Mouse (Mus musculus): ENCODE results near the gene Mpv17l.
A peak's percentile ranks its signal among the peaks of the same experiment; 100 is the strongest.
"Not testable (repeated sequence)": the region's sequence is repeated elsewhere in the genome, so short reads cannot be mapped to it uniquely, and the experiment has no call there.

Gene Mpv17l

DNA sequence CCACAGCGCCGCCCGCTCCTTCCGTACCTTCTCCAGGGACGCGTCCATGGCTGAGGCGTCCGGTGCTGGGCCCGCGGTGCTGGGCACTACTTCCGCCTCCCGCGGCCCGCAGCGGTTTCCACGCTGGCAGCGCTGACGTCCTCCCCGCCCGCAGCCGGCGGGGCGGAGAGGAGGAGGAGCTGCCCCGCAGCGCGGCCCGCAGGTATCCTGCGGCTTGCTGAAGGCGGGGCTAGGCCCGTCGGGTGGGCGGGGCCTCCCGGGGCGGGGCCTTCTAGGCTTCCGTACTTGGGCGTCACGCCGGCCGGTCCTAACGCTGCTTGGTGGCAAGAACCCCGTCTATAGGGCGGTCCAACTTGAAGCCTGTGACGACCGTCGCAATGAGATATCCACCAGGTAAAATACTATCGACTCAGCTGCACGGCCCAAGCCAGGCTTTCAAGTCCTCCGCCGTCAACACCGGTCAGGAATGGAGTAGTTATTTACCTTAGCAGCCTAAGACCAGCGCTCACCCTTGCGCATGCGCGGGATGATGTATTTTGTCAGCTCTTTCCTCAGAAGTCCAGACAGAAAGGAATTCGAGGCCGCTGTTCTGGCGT is at the start of gene Mpv17l, which contains the start of gene Pdxdc1:
Gene Mpv17l (plus strand): TSS at position 274 of the 596 bp plus-strand sequence.
Gene Pdxdc1 (minus strand): TSS at position 244 of the 596 bp plus-strand sequence.
- Histone ChIP-seq H3K27me3 (ENCODE audit: insufficient read depth, low read length) (no peaks in the 10 kb centered on the region), H3K4me1 (replicated peaks; ENCODE audit: low read depth, low read length) (peaks cover 27% of the 10 kb centered on the region), H3K9me3 (ENCODE audit: low read length) (no peaks in the 10 kb centered on the region), H3K4me3 (replicated peaks; ENCODE audit: low read length) (peak within 1 kb of the TSS; percentile 99), H3K36me3 (ENCODE audit: insufficient read depth, low read length) (peaks cover 8% of the 10 kb centered on the region)
- TF ChIP-seq NANOG (IDR thresholded peaks at IDR 0.05; ENCODE audit: borderline replicate concordance, low read length) (no peak), CTCF (conservative IDR thresholded peaks at IDR 0.05; ENCODE audit: low read length) (no peak), POU5F1 (IDR thresholded peaks at IDR 0.05; ENCODE audit: borderline replicate concordance, low read length) (no peak)

DNA sequence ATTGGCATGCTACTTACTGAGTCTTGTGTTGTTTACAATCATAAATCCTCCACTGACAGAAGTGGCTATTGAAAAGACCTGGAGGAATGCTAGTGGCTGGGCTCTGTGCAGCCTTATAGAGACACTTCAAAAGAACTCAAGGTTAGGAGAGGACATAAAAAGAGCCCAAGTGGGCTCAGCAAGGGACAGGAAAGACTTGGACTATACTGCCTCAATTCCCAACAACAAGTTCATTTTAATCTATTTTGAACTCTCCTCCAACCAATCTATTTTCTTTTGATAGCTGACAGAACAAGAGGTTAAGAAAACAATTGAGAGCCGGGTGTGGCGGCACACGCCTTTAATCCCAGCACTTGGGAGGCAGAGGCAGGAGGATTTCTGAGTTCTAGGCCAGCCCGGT is 49.1 kb upstream of the Mpv17l start:
- TF ChIP-seq NANOG (IDR thresholded peaks at IDR 0.05; ENCODE audit: borderline replicate concordance, low read length) (no peak), CTCF (conservative IDR thresholded peaks at IDR 0.05; ENCODE audit: low read length) (no peak), POU5F1 (IDR thresholded peaks at IDR 0.05; ENCODE audit: borderline replicate concordance, low read length) (no peak)
- Histone ChIP-seq H3K36me3 (ENCODE audit: insufficient read depth, low read length) (peaks cover 48% of the 10 kb centered on the region), H3K4me3 (replicated peaks; ENCODE audit: low read length) (no peak overlapping the region), H3K27me3 (ENCODE audit: insufficient read depth, low read length) (no peaks in the 10 kb centered on the region), H3K9me3 (ENCODE audit: low read length) (no peaks in the 10 kb centered on the region), H3K4me1 (replicated peaks; ENCODE audit: low read depth, low read length) (peaks cover 11% of the 10 kb centered on the region)

DNA sequence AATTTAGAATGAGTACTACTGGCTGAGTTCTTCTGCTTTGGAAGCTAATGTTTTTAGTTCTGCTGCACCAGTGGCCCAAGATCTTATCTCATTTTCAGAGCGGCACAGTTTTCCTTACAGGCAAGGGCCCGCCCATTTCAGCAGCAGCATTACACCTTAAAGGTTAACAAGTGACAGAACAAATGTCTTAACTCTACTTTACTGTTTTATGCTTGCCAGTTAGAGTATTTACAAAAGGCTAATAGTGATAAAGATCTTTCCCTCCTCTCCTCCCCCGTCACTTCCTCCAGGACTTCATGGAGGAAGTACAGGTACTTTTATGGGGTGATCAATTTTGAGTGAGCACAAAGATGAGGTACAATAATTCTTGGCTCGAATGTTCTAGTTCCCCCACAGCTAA is 36.9 kb upstream of the Mpv17l start:
- Histone ChIP-seq H3K27me3 (ENCODE audit: insufficient read depth, low read length) (no peaks in the 10 kb centered on the region), H3K4me3 (replicated peaks; ENCODE audit: low read length) (no peak overlapping the region), H3K36me3 (ENCODE audit: insufficient read depth, low read length) (peaks cover 38% of the 10 kb centered on the region), H3K4me1 (replicated peaks; ENCODE audit: low read depth, low read length) (peaks cover 14% of the 10 kb centered on the region), H3K9me3 (ENCODE audit: low read length) (no peaks in the 10 kb centered on the region)
- TF ChIP-seq NANOG (IDR thresholded peaks at IDR 0.05; ENCODE audit: borderline replicate concordance, low read length), result no peak
- no peak for TF ChIP-seq POU5F1 (IDR thresholded peaks at IDR 0.05; ENCODE audit: borderline replicate concordance, low read length)
- TF ChIP-seq CTCF (conservative IDR thresholded peaks at IDR 0.05; ENCODE audit: low read length), result no peak

DNA sequence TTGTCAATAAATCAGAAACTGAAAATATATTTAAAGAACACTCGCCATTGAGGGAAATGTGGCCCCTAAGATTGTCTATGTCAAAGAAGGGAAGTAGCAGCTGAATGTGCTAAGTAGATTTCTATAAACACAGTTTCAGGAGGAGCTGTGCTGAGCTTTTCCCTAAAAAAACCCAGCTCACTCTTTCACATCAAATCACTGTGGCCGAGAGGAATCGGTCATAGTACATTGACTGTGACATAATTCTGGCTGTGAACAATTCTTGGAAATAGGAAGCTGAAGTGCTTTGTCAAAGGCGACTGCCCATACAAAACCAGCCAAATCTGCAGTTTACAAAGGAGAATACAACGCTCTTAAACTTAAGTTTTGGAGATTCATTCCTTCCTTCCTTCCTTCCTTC is 36.3 kb upstream of the Mpv17l start:
- no peak overlapping the region for H3K4me3 ChIP-seq (replicated peaks; ENCODE audit: low read length)
- H3K36me3 ChIP-seq (ENCODE audit: insufficient read depth, low read length), result peaks cover 40% of the 10 kb centered on the region
- H3K4me1 ChIP-seq (replicated peaks; ENCODE audit: low read depth, low read length), result peaks cover 9% of the 10 kb centered on the region
- H3K27me3 ChIP-seq (ENCODE audit: insufficient read depth, low read length), result no peaks in the 10 kb centered on the region
- TF ChIP-seq NANOG (IDR thresholded peaks at IDR 0.05; ENCODE audit: borderline replicate concordance, low read length) (no peak), POU5F1 (IDR thresholded peaks at IDR 0.05; ENCODE audit: borderline replicate concordance, low read length) (no peak), CTCF (conservative IDR thresholded peaks at IDR 0.05; ENCODE audit: low read length) (no peak)
- H3K9me3 ChIP-seq (ENCODE audit: low read length), result no peaks in the 10 kb centered on the region

DNA sequence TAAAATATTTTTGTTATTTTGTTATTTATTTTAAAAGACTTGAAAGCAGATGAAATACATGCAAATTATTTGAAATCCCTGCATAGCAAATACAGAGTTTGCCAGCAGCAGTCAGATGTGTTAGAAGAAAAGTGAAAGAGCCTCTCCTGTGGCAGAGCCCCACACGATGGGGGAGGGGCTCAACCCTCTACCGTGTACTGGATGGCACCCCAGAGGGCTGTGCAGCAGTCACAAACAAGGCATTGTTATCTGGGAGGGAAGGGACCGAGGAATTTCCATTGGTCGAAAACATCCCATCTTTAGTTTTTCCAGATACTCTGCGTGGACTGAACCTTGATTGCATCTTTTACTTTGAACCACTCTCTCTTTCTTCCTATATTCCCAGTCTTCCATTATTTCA is 35.6 kb upstream of the Mpv17l start:
- Histone ChIP-seq H3K36me3 (ENCODE audit: insufficient read depth, low read length) (peaks cover 46% of the 10 kb centered on the region), H3K4me3 (replicated peaks; ENCODE audit: low read length) (peak overlapping the region; percentile 67)
- H3K27me3 ChIP-seq (ENCODE audit: insufficient read depth, low read length); H3K9me3 ChIP-seq (ENCODE audit: low read length); H3K4me1 ChIP-seq (replicated peaks; ENCODE audit: low read depth, low read length): not testable (repeated sequence)

DNA sequence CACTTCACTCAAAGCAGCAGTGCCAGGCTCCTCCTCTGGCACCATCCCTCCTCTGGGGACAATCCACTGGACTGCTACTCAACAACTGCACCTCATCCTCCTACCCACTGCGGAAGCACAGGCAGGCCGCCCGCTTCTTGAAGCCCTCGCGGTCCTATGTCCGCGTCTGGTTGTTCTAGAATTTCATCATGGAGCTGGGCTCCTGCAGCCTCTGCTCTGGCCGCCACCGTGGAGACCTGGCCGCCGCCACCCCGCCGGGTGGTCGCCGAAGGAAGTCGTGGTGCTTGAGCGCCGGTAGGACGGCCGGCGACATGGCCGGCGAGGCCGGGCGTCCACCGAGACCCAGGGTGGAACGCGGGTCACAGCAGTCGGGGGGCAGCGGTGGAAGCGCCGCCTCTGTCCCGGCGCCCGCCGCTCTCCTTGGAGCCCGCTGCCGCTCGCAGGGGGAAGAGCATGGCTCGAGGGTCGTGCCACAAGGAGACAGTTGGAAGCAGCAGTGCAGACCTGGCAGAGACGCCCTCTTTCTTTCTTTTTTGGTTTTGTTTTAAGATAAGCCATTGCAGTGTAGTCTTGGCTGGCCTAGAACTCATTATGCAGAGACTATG is 34.9 kb upstream of the Mpv17l start:
- peaks cover 40% of the 10 kb centered on the region for H3K36me3 ChIP-seq (ENCODE audit: insufficient read depth, low read length)
- no peaks in the 10 kb centered on the region for H3K27me3 ChIP-seq (ENCODE audit: insufficient read depth, low read length)
- TF ChIP-seq NANOG (IDR thresholded peaks at IDR 0.05; ENCODE audit: borderline replicate concordance, low read length) (no peak), CTCF (conservative IDR thresholded peaks at IDR 0.05; ENCODE audit: low read length) (no peak), POU5F1 (IDR thresholded peaks at IDR 0.05; ENCODE audit: borderline replicate concordance, low read length) (no peak)
- peak overlapping the region; percentile 67 for H3K4me3 ChIP-seq (replicated peaks; ENCODE audit: low read length)
- H3K9me3 ChIP-seq (ENCODE audit: low read length), result no peaks in the 10 kb centered on the region
- H3K4me1 ChIP-seq (replicated peaks; ENCODE audit: low read depth, low read length), result peaks cover 9% of the 10 kb centered on the region

DNA sequence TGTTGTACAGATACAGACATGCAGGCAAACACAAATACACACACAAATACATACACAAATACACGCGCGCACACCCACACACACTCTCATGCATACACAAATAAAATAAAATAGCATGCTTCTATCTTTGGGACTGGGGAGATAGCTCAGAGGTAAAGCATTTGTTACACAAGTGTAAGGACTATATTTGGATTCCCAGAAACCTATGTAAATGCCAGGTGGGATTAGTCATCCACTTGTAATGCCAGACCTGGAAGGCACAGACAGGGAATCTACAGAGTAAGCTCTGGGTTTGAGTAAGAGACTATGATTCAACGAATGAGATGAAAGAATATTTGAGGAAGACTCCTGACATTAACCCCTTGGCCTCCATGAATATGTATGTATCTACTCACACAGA is 27.5 kb upstream of the Mpv17l start:
- Histone ChIP-seq H3K4me3 (replicated peaks; ENCODE audit: low read length) (no peak overlapping the region), H3K9me3 (ENCODE audit: low read length) (no peaks in the 10 kb centered on the region), H3K36me3 (ENCODE audit: insufficient read depth, low read length) (peaks cover 58% of the 10 kb centered on the region), H3K27me3 (ENCODE audit: insufficient read depth, low read length) (no peaks in the 10 kb centered on the region), H3K4me1 (replicated peaks; ENCODE audit: low read depth, low read length) (no peaks in the 10 kb centered on the region; the same call in 1 of the 2 replicates)
- no peak for TF ChIP-seq CTCF (conservative IDR thresholded peaks at IDR 0.05; ENCODE audit: low read length)
- TF ChIP-seq NANOG (IDR thresholded peaks at IDR 0.05; ENCODE audit: borderline replicate concordance, low read length), result no peak
- no peak for TF ChIP-seq POU5F1 (IDR thresholded peaks at IDR 0.05; ENCODE audit: borderline replicate concordance, low read length)

DNA sequence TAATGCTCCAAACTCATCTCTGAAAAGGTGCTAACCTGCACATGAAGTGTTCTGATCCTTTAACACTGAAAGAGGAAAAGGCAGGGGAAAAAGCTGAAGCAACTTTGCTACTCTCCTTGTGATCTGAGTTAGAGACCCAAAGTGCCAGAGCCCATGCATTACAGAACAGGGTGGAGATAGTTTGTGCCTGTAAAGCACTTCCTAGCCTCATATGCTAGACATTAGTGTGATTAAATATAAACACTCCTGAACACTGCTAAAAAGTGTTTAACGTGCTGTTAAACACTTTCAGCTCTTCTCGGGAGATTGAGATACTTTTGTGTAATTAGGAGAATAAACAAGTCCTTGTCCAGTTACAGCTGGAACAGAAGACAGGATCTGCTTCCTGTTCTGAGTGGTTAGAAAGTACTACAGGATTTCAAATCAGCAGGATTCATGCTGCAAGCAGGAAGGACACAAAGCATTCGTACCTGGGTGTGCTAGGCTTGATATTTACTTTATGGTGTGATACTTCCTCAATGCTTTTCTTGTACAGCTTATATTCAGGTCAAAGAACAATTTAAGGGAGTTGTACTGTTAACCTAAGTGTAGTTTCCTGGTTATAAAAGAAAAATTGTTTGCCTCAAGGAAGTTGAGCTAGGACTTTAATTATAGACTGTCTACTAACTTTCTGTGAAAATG is 19.7 kb upstream of the Mpv17l start:
- no peak for TF ChIP-seq NANOG (IDR thresholded peaks at IDR 0.05; ENCODE audit: borderline replicate concordance, low read length)
- no peak for TF ChIP-seq POU5F1 (IDR thresholded peaks at IDR 0.05; ENCODE audit: borderline replicate concordance, low read length)
- no peak for TF ChIP-seq CTCF (conservative IDR thresholded peaks at IDR 0.05; ENCODE audit: low read length)
- Histone ChIP-seq H3K36me3 (ENCODE audit: insufficient read depth, low read length) (peaks cover 19% of the 10 kb centered on the region), H3K4me3 (replicated peaks; ENCODE audit: low read length) (no peak overlapping the region), H3K9me3 (ENCODE audit: low read length) (no peaks in the 10 kb centered on the region), H3K4me1 (replicated peaks; ENCODE audit: low read depth, low read length) (peaks cover 3% of the 10 kb centered on the region; the same call in 1 of the 2 replicates), H3K27me3 (ENCODE audit: insufficient read depth, low read length) (no peaks in the 10 kb centered on the region)
